Mouse (Mus musculus) spleen, adult 2 months (tissue): ENCODE measurements at regions not wholly inside any gene's neighbourhood (a gene's known extent, or its start where the extent isn't known, plus 50 kb on each side); places are given as distances from the start of the nearest gene placed in this dataset.

Experiments
- CTCF ChIP-seq: fragments of 200-500 bp; IDR thresholded peaks from 2 replicates; pipeline ENCODE4 v1.5.1; 2011; ENCODE audit warnings: mild to moderate bottlenecking, inconsistent platforms; ENCODE audit not compliant: insufficient read depth, insufficient read length, insufficient replicate concordance; ENCODE audit errors: extremely low read depth
- POLR2A ChIP-seq: fragments of 200-500 bp; IDR thresholded peaks from 2 replicates; pipeline ENCODE4 v1.6.1; 2011; ENCODE audit warnings: low read depth, low read length, inconsistent platforms

- no peak for TF ChIP-seq POLR2A
- no peak for TF ChIP-seq CTCF
These were observed 114.5 kb upstream of the Egr2 start for GRCm38 (mm10) chr10:67420761-67421160.
